Mouse (Mus musculus) C2C12 (cell line): ENCODE measurements around the gene Tor4a. TPM values are rescaled to one million over a fixed set of nuclear protein-coding genes. Genes with fewer than 3 reads are reported as not detected.

ENCODE experiments used
- H3K27me3 ChIP-seq: one replicate; pipeline ENCODE4 v1.6.1; 2011; ENCODE audit not compliant: control insufficient read depth, insufficient read depth, insufficient read length
- H3K36me3 ChIP-seq: one replicate; pipeline ENCODE4 v1.6.1; 2011; ENCODE audit not compliant: control insufficient read depth, insufficient read depth
- H3K4me3 ChIP-seq: one replicate; pipeline ENCODE4 v1.5.1; 2011; ENCODE audit warnings: mild to moderate bottlenecking, control low read depth; ENCODE audit not compliant: poor library complexity, insufficient read depth, severe bottlenecking
- H3K79me2 ChIP-seq: one replicate; pipeline ENCODE4 v1.6.1; 2011; ENCODE audit not compliant: control insufficient read depth, insufficient read depth
- H3K79me3 ChIP-seq: one replicate; pipeline ENCODE4 v1.6.1; 2011; ENCODE audit warnings: low read depth, control low read depth
- H3ac ChIP-seq: one replicate; pipeline ENCODE3; 2011; ENCODE audit warnings: low read depth; ENCODE audit not compliant: control insufficient read depth, insufficient read length
- CEBPB ChIP-seq: IDR thresholded peaks from one replicate; pipeline ENCODE4 v1.6.1; 2011; ENCODE audit warnings: low read depth, mild to moderate bottlenecking, control low read depth, moderate library complexity
- CTCF ChIP-seq: IDR thresholded peaks from one replicate; pipeline ENCODE4 v1.5.1; 2011; ENCODE audit not compliant: control insufficient read depth, insufficient read depth, insufficient read length
- FOSL1 ChIP-seq: IDR thresholded peaks from one replicate; pipeline ENCODE4 v1.8.0; 2011; ENCODE audit warnings: mild to moderate bottlenecking, low read length; ENCODE audit not compliant: poor library complexity, insufficient read depth, severe bottlenecking
- MAX ChIP-seq: IDR thresholded peaks from one replicate; pipeline ENCODE4 v1.6.1; 2011; ENCODE audit warnings: mild to moderate bottlenecking, control low read depth
- MYOD1 ChIP-seq: IDR thresholded peaks from one replicate; pipeline ENCODE4 v1.6.1; 2011; ENCODE audit warnings: low read depth; ENCODE audit not compliant: control insufficient read depth, insufficient read length
- MYOG ChIP-seq: IDR thresholded peaks from one replicate; pipeline ENCODE4 v1.6.1; 2011; ENCODE audit not compliant: control insufficient read depth, insufficient read length; ENCODE audit errors: extremely low read depth
- USF1 ChIP-seq: IDR thresholded peaks from one replicate; pipeline ENCODE4 v1.6.1; 2011; ENCODE audit warnings: low read depth, mild to moderate bottlenecking, control low read depth, moderate library complexity
- polyA plus RNA-seq: library from polyadenylated mRNA; unstranded; fragments of >200 nt; fragmentation: generic; extraction: Trizol; gene quantifications from one replicate; pipeline ENCODE4 v1.2.1, GENCODE M21; 2012; ENCODE audit warnings: missing spikeins

Gene Tor4a
- polyA plus RNA-seq, 1 experiment, result 15.5 TPM

GRCm38 (mm10) chr2:25194006-25194405 lies 2.7 kb downstream of the Tor4a start:
- H3K79me2 ChIP-seq, result peaks cover 30% of the 10 kb centered on the region
- peaks cover 3% of the 10 kb centered on the region for H3K79me3 ChIP-seq
- H3K4me3 ChIP-seq, result no peak overlapping the region
- H3ac ChIP-seq, result no peak overlapping the region
- no peaks in the 10 kb centered on the region for H3K27me3 ChIP-seq
- TF ChIP-seq MYOD1 (no peak), MAX (no peak), CTCF (no peak), MYOG (no peak), USF1 (no peak), FOSL1 (no peak), CEBPB (no peak)
- H3K36me3 ChIP-seq, result peaks cover 12% of the 10 kb centered on the region

GRCm38 (mm10) chr2:25193330-25193770 lies 3.3 kb downstream of the Tor4a start:
- H3K79me3 ChIP-seq, result peaks cover 3% of the 10 kb centered on the region
- TF ChIP-seq USF1 (no peak), CTCF (peak; percentile 86)
- H3K36me3 ChIP-seq, result peaks cover 12% of the 10 kb centered on the region
- peak overlapping the region; percentile 2 for H3ac ChIP-seq
- no peak overlapping the region for H3K4me3 ChIP-seq
- H3K79me2 ChIP-seq, result peaks cover 30% of the 10 kb centered on the region
- no peaks in the 10 kb centered on the region for H3K27me3 ChIP-seq

GRCm38 (mm10) chr2:25187841-25188240 lies 8.8 kb downstream of the Tor4a start:
- Histone ChIP-seq H3K36me3 (no peaks in the 10 kb centered on the region), H3K4me3 (no peak overlapping the region), H3K27me3 (peaks cover 5% of the 10 kb centered on the region), H3K79me2 (no peaks in the 10 kb centered on the region), H3ac (no peak overlapping the region), H3K79me3 (no peaks in the 10 kb centered on the region)
- TF ChIP-seq CTCF (no peak), MYOG (no peak), USF1 (no peak), MYOD1 (no peak), FOSL1 (no peak), CEBPB (no peak), MAX (no peak)

- TF ChIP-seq CTCF, result no peak
- no peak for TF ChIP-seq MYOG
- no peak for TF ChIP-seq MYOD1
- Histone ChIP-seq H3K36me3 (no peaks in the 10 kb centered on the region), H3K27me3 (peaks cover 5% of the 10 kb centered on the region), H3K4me3 (no peak overlapping the region), H3K79me3 (no peaks in the 10 kb centered on the region), H3K79me2 (no peaks in the 10 kb centered on the region), H3ac (no peak overlapping the region)
Measured at GRCm38 (mm10) chr2:25186575-25186930, 10.1 kb downstream of the Tor4a start.

- Histone ChIP-seq H3K79me2 (no peaks in the 10 kb centered on the region), H3K36me3 (no peaks in the 10 kb centered on the region), H3K27me3 (peaks cover 5% of the 10 kb centered on the region), H3K79me3 (no peaks in the 10 kb centered on the region), H3ac (no peak overlapping the region), H3K4me3 (no peak overlapping the region)
- no peak for TF ChIP-seq USF1
- peak; percentile 17 for TF ChIP-seq CTCF
- no peak for TF ChIP-seq FOSL1
Measured at GRCm38 (mm10) chr2:25185625-25186574, 10.8 kb downstream of the Tor4a start.

GRCm38 (mm10) chr2:25184496-25184895 lies 12.2 kb downstream of the Tor4a start:
- no peaks in the 10 kb centered on the region for H3K36me3 ChIP-seq
- no peaks in the 10 kb centered on the region for H3K79me3 ChIP-seq

More at GRCm38 (mm10) chr2:25184496-25184895, 12.2 kb downstream of the Tor4a start:
- H3K79me2 ChIP-seq, result no peaks in the 10 kb centered on the region
- peaks cover 5% of the 10 kb centered on the region for H3K27me3 ChIP-seq
- no peak for TF ChIP-seq CEBPB
- no peak for TF ChIP-seq MAX
- no peak for TF ChIP-seq USF1
- no peak for TF ChIP-seq MYOD1
- no peak overlapping the region for H3K4me3 ChIP-seq
- no peak overlapping the region for H3ac ChIP-seq
